Mouse (Mus musculus) kidney, adult 9 months (tissue): ENCODE data around the gene Nfatc4.

Experiments
- DNase-seq: peaks from one replicate; pipeline ENCODE4 v3.0.0; 2022

Nfatc4 gene

DNA sequence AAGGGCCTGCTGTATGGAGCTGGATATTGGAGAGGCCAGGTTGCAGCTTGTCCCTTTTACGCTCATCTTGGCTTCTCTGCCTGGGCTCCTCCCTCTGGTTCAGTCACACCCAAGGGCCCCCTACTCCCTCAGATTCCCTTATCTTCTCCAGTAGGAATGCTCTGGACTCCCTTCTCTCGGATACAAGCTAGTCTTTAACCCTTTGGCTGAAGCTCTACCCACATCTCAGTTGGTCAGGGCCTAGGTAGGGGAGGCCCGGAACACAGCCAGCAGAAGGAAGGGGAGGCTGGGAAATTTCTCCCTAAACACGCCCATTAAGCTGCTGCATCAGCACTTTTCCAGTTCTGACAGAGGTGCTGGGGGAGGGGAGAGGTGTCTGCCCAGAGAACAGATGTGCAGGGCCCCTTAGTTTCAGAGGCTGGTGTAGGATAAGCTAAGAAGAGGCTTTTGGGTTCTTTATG, 32.2 kb downstream of the Nfatc4 start:
- peak; percentile 36 for DNase-seq

DNA sequence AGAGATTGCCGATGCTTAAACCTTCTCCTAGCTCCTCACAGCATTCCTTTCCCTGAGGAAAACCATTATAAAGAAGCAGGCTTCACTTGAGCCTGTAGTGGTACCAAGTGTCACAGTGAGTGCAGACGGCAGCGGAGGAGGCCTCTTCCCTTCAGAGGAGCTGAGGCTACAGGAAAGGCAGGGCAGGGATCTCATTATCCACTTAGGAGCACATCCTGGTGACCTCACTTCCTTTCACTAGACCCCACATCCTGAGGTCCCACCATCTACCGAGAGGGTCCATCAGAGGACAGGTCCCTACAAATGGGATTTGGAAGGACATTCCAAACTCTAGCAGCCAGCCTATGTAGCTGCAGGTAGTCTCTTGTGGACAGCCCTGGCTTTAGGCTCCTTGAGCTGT, 34.6 kb downstream of the Nfatc4 start:
- no peak for DNase-seq

DNA sequence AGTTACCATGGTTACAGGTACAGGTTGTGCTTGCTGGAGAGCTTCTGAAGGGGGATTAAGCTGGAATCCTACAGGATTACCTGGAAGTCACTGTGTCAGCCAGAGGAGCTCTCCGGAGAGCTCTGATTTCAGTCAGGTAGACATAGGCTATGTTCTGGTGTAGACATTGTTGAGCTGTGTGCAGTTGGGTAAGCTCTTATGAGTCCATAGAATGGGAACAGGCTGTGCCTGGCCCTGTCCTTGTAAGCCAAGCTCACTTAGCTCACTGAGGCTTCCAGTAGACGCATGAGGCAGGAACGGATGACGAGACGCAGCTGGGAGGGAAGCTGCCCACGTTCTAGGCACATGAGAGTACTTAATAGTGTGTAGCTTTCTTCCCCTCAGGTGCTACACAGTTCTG, 39.2 kb downstream of the Nfatc4 start:
- DNase-seq = no peak

DNA sequence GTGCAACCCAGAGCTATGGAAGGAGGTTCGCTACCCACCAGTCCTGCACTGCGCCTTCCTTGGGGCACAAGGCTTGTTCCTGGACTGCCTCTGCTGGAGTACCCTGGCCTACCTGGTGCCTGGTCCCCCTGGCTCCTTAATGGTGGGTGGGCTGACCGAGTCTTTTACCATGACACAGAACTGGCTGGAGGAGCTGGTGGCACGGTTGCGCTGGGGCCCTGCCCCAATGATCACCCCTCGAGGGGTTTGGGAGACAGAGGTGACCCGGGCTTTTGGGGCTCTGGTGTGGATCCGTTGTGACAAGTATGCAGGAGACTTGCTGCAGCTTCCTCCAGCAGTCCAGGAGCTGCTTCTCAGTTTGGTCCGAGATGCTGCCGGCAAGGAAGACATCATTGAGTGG, 40.0 kb downstream of the Nfatc4 start:
- DNase-seq = no peak

DNA sequence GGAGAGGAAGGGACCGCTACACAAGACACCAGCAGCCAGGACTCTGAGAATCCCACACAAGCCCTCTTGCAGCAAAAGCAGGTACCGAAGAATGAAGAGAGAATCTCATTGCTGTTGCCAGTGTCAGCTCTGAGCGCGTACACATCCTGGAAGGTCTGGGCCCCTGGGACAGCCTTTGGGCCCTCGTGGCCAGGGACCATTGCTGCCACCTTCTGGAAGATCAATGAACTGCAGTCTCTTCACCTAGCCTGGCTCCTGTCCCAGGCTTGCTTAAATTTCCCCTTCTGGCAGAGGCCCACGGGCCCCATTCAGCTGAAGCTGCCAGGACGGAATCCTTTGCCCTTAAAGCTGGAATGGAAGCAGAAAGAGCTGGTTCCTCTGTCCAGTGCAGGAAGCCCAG, 40.8 kb downstream of the Nfatc4 start:
- DNase-seq = peak; percentile 82

DNA sequence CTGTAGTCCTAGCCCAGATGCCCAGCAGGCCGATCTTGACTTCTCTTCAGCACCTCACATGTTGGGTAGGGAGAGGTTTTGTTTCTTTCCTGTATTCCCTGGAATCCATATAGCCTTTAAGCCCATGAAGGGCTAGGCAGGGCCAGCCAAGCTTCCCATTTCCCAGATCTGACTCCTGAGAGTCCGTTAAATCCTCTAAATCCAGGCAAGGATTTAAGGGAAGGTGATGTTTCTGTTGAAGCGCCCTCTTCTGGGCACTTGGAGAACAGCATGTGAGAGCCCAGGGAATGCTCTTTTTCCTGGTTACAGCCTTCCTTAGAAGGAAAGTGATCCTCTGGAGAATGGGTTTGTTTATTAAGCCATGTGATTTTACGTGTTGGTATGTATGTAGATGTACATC, 44.0 kb downstream of the Nfatc4 start:
- peak; percentile 64 for DNase-seq

DNA sequence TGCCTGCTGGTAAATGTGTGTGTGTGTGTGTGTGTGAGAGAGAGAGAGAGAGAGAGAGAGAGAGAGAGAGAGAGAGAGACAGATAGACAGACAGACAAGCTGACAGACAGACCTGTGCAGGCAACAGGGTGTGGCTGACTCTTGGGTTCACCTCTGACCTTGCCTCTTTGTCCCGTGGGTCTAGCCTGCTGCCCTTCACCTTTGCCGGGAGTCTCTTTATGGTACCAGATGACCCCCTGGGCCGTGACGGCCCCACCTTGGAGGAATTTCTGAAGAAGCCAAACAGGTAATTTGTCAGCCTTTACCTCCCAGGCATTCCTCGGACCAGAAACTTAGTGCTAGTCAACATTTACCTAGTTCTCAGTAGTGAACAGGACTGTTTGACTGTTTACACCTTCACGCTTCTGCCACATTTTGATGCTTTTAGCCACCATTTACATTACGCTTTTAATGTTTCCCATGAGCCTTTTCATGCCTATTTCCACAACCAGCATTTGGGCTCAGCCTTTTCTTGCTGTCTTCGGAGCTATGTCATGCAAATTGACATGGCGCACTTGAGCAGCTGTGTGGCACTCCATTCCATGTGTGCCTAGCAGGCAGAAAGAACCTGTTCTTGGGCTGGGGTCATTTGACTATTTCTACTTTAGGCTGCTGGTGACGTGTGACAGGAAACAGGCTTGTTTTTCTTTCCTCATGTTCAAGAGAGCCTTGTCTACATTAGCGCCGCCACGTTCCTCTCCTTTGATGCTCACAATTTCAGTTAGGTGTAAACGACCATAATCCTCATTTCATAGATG, 45.5 kb downstream of the Nfatc4 start:
- no peak for DNase-seq

DNA sequence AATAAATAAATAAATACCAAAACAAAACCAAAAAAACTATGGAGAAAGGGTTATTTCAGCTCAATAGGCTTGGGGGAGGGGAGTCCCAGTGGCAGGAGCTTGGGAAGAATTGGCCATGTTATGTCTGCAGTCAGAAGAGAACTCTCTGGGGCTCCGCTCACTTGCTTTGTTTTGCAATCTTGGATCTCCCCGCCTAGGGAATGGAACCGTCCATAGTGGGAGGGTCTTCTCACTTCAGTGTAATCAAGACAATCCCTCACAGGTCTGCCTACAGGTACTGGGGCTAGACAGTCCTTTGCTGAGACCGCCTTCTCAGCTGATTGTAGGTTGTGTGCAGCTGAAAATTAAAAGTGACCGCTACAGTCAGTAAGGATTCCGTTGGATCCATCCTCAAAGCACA, 46.6 kb downstream of the Nfatc4 start:
- no peak for DNase-seq

DNA sequence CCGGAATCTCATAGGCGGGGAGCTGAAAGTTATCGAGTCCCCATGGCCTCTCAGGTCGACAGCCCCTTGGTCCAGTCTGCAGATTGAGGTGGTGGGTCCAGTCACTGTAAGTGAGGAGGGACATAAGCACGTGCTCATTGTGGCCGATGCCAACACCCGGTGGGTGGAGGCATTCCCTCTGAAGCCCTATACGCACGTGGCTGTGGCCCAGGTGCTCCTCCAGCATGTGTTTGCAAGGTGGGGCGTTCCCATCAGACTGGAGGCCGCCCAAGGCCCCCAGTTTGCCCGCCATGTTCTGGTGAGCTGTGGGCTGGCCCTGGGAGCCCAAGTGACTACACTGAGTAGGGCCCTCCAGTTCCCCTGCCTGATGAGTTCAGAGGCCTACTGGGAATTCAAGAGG, 49.1 kb downstream of the Nfatc4 start:
- DNase-seq = no peak

DNA sequence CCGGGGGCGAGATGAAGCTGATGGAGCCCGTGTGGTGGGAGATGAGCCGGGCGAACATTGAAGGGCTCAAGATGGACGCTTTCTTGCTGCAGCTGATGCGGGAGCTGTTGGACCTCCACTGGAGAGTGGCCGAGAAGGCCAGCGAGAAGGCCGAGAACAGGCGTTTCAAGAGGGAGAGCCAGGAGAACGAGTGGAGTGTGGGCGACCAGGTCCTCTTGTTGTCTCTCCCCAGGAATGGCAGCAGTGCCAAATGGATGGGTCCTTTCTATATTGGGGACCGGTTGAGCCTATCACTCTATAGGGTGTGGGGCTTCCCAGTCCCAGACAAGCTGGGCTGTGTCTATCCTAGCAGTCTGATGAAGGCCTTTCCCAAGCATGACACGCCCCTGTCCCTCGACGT, 49.6 kb downstream of the Nfatc4 start:
- no peak for DNase-seq

DNA sequence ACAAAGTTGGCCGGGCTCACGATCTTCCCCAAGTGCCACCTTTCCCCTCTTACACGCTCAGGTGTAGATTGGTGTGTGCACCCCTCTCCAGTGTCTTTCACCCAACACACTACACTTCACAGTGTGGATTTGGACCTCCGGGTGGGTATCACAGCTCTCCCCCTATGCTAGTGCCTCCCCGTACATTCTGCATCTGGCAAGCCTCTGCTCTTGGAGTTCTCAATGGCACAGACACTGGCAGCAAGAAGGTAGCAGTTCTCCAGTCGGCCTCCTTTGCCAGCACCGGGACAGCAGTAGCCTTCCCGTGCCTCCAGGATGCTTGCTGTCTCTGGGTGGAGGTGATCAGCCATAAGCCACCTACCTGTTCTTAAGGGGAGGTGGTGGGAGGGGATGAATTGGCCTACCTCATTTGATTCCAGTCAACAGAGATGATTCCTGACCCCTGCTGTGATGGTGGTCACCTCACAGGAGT, 50.3 kb downstream of the Nfatc4 start:
- no peak for DNase-seq

DNA sequence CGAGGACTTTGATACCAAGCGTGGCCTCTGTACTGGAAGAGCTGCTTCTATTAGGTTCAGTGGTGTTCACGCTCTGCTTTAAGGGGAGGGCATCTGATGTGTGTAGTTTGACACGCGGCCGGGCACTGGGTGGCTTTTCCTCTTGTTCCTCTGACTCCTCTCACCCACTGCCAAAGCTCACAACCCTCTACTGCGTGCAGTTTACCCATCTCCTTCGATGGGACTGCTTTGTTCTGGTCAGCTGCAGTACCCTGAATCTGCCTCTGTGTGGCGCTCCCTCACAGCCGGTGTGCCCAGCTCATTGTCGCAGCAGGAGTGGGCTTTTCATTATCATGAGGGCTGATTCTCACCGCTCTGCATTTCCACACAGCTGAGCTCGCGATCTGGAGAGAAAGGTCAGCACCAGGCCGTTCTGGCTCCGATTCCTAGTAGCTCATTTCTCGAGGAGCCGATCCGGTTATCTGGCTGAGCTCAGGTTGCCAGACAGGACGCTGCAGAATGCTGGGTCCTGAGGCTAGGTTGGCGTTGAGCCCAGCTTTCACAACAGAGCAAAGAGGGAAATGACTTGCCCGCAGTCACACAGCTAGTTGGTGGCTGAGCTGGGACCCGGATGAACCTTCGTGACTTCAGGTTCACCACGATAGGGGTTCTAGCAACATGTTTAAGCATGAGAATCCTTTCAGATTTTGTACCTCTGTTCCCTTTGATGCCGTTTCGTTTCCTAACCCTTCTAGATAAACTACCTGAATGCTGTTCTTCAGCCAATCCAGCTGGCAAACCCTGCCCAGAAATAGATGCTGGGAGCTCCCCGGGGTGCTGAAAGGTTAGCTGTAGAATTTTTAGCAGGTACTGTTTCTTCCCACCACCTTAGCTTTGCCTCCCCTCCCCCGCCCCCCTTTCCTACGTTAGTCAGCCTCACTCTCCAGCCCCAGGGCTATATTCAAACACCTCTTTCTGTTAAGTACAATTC, 51.1 kb downstream of the Nfatc4 start:
- peak; percentile 76 for DNase-seq

DNA sequence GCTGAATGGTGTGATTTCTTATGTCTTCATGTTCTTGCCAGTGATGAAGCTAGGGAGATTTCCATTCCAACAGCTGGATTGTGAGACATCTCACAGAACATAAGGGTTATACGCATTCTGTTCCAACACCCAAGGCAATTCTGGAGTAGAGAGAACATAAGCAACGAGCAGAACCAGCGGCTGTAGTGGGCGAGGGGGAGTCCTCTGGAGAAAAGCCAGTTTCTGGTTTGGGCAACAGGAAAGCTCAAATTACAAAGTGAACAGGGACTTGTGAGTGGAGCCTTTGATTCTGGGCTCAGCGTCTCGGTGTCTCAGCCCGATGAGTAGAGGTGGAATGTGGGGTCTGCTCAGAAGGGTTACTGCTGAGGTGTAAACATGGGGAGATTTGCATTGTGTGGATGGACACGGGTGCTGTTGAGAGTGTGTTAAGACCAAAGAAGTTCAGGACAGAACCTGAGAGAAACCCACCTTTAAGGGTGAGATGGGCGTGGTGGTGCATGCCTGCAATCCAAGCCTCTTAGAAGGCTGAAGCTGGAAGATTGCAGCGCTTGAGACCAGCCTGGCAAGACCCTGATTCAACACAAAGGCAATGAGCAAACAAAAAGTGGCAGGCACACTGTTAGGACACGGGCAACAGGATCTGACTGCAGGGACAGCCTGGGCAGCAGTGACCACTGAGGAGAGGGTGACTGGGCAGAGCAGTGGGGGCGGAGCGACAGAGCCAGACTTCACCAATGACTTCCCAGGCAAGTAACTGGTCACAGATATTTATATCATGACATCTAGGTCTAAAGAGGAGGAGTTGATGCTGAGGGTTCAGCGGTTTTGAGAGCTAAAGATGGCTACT, 54.7 kb downstream of the Nfatc4 start:
- DNase-seq = no peak

DNA sequence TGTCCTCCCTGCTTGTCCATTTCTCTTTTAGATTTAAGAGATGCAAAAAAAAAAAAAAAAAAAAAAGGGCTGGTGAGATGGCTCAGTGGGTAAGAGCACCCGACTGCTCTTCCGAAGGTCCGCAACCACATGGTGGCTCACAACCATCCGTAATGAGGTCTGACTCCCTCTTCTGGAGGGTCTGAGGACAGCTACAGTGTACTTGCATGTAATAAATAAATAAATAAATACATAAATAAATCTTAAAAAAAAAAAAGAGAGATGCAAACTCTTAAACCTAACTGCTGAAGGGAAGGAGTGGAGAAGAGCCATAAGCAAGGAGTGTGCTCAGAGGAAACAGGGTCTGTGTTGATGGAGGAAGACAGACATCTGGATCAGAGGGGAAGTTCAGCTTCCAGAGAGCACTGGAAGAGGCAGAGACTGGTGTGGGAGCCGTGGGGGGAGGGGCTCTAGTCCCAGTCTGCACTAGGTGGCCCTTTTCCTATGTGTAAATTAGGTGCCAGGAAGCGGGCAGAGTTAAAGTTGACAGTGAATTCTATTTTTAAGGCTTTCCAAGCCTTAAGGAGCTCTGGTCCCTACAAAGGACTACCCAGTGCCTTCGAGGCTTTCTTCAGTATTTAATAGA, 55.5 kb downstream of the Nfatc4 start:
- DNase-seq = no peak

DNA sequence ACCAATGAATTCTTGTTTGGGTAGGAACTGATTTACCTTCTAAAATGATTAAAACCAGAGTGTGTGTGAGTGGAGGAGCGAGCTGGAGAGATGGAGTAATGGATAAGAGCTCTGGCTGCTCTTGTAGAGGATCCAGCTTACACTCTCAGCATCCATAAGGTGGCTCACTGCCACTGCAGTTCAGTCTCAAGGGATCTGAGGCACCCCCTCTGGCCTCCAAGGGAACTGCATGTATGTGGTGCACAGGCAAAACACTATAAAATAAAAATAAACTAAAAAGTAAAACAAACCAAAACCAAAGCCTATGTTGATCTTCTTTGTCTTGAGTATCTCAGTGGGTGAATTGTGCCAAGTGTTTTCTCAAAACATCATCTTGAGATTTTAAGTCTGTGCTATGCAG, 56.7 kb downstream of the Nfatc4 start:
- peak; percentile 86 for DNase-seq

DNA sequence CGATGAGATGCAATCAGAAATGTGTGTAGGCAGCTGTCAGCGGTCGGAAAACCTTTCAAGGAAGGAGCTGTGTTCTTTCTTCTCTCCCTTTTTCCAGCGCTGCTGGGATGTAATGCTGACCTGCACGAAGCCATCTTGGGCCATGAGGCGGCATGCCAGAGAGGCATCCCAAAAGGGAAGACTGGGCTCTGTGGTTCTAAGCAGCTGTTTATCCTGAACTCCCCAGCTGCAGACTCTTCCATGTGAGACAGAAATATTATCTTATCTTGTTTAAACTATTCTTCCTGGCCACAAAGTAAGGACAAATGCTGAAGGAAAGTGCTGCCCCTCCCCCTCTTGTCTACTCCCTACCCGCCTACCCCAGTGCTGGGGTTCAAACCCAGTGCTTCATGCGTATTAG, 58.0 kb downstream of the Nfatc4 start:
- no peak for DNase-seq

DNA sequence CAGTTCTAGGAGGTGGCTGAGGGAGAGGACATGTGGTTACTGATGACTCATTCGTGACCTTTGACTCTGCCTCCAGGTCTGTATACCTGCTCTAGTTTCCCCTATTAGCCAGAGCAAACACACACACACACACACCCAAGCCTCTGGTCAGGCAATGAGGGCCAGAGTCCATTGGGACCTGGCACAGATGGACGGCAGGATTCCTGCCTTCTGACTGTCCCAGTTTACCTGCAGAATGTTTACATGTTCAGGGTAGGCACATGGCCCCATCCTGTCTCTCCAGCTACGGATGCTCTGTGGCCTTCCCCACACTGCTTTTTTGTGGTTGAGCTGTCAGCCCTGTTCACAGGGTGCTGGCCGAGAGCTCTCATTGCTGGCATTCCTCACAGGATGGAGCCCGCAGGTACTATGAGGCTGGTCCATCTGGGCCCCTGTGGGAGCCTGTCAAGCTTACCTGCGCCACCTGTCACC, 59.3 kb downstream of the Nfatc4 start:
- DNase-seq = peak; percentile 79

DNA sequence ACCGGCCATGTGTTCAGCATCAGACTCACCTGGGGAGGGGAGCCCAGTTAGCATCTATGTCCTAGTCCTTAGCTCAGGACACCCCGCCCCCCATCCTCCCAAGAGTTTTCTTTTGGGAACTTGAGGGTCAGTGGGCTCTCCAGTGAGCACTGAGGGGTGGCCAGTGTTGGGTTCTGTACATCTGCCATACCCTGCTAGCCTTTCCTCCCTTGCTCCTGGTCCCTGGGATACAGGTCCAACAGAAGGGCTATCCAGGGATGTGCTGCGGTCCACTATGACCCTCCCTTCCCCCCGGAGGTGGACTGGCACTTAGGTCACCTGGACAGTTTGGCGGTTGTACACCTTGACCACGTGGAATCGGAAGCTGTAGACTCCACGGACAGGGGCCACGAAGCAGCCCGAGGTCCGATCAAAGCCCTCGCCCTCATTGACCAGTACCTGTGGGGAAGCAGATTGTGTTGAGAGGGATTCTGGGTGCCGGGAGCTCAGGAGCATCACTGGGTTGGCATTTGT, 60.3 kb downstream of the Nfatc4 start:
- DNase-seq = no peak
